In genomic region chr2:101962349-101962748, GRCm38 (mm10) we compare ENCODE assay signal across 22 mouse cellular contexts.
DNase-seq lines count a peak whose midpoint lies in the region; ATAC-seq and TF ChIP-seq lines count a peak whose summit lies in the region.
"Had no signal": no experiment of that assay in that cellular context is flagged by ENCODE, and none has a peak within 500 bp of the region (broad histone marks: within the 10 kb centered on the region; RNA-seq: fewer than 3 reads in every experiment).

No protein-coding gene starts in this region.

- peaks cover 71% of the 10 kb centered on the region for H3K4me1 ChIP-seq in forebrain, embryonic 10.5 days
- H3K4me1 ChIP-seq in forebrain, embryonic 13.5 days, result peaks cover 72% of the 10 kb centered on the region
- H3K4me1 ChIP-seq in intestine, embryonic 14.5 days (replicated peaks; ENCODE audit: control insufficient read depth, insufficient read depth, low read length), result peaks cover 16% of the 10 kb centered on the region; the same call in 1 of the 2 replicates
- peaks cover 17% of the 10 kb centered on the region for H3K4me1 ChIP-seq in intestine, embryonic 15.5 days (replicated peaks)
- no peaks in the 10 kb centered on the region for H3K4me1 ChIP-seq in G1E (ENCODE audit: insufficient read depth, low read depth, low read length)
- peaks cover 14% of the 10 kb centered on the region for H3K4me1 ChIP-seq in hindbrain, embryonic 16.5 days (ENCODE audit: control insufficient read depth, insufficient read depth, low read depth, low read length)

- ATAC-seq in forebrain, embryonic 13.5 days, result no peak
- no peak for ATAC-seq in intestine, embryonic 14.5 days (replicated peaks; ENCODE audit: low FRiP score, low TSS enrichment, low read depth)
- no peak for ATAC-seq in intestine, embryonic 15.5 days
- no peak for ATAC-seq in G1E (ENCODE audit: extremely low read depth, insufficient number of reproducible peaks, low FRiP score, poor library complexity, severe bottlenecking)
- ATAC-seq in hindbrain, embryonic 16.5 days, result 0 out of 2 replicates have a peak, but pooled peaks have one; percentile 17
- ATAC-seq in cerebellum, adult (ENCODE audit: insufficient number of reproducible peaks, low FRiP score, low TSS enrichment), result no peak
- ATAC-seq: activated CD4-positive, CD25-positive, alpha-beta regulatory T cell, adult 4 months; CD4-positive, CD25-positive, alpha-beta regulatory T cell, adult 4 months; intestine, postnatal 0 days had no signal

- H3K9me3 ChIP-seq in forebrain, embryonic 10.5 days, result no peaks in the 10 kb centered on the region
- H3K9me3 ChIP-seq in forebrain, embryonic 13.5 days (replicated peaks), result no peaks in the 10 kb centered on the region
- no peaks in the 10 kb centered on the region for H3K9me3 ChIP-seq in intestine, embryonic 14.5 days (ENCODE audit: control insufficient read depth, low read length)
- no peaks in the 10 kb centered on the region for H3K9me3 ChIP-seq in intestine, embryonic 15.5 days
- H3K9me3 ChIP-seq in G1E (replicated peaks), result no peaks in the 10 kb centered on the region
- H3K9me3 ChIP-seq in hindbrain, embryonic 16.5 days (ENCODE audit: control insufficient read depth, low read length), result no peaks in the 10 kb centered on the region
- H3K9me3 ChIP-seq: heart, embryonic 13.5 days; kidney, embryonic 15.5 days; liver, embryonic 15.5 days; megakaryocyte, embryonic 14.5 days had no signal

- no peak overlapping the region for H3K4me3 ChIP-seq in forebrain, embryonic 10.5 days
- no peak overlapping the region for H3K4me3 ChIP-seq in forebrain, embryonic 13.5 days
- H3K4me3 ChIP-seq in intestine, embryonic 14.5 days (ENCODE audit: low read depth, low read length), result no peak overlapping the region
- H3K4me3 ChIP-seq in intestine, embryonic 15.5 days (replicated peaks), result no peak overlapping the region
- H3K4me3 ChIP-seq in G1E (ENCODE audit: low read depth, low read length), result peak overlapping the region; percentile 33; the same call in 1 of the 2 replicates
- no peak overlapping the region for H3K4me3 ChIP-seq in hindbrain, embryonic 16.5 days (ENCODE audit: low read length)
- H3K4me3 ChIP-seq: erythroblast, embryonic 14.5 days; heart, embryonic 13.5 days; kidney, embryonic 15.5 days; liver, embryonic 15.5 days; megakaryocyte, embryonic 14.5 days had no signal

- H3K36me3 ChIP-seq in forebrain, embryonic 10.5 days (replicated peaks), result no peaks in the 10 kb centered on the region
- no peaks in the 10 kb centered on the region for H3K36me3 ChIP-seq in forebrain, embryonic 13.5 days (ENCODE audit: poor library complexity, severe bottlenecking)
- H3K36me3 ChIP-seq in intestine, embryonic 14.5 days (ENCODE audit: control insufficient read depth, insufficient read depth, low read length), result no peaks in the 10 kb centered on the region
- H3K36me3 ChIP-seq in intestine, embryonic 15.5 days, result no peaks in the 10 kb centered on the region
- no peaks in the 10 kb centered on the region for H3K36me3 ChIP-seq in G1E (replicated peaks)
- H3K36me3 ChIP-seq in hindbrain, embryonic 16.5 days (ENCODE audit: control insufficient read depth, insufficient read depth, low read length), result no peaks in the 10 kb centered on the region
- H3K36me3 ChIP-seq: heart, embryonic 13.5 days; kidney, embryonic 15.5 days; liver, embryonic 15.5 days had no signal

- no peak overlapping the region for H3K9ac ChIP-seq in forebrain, embryonic 13.5 days
- no peak overlapping the region for H3K9ac ChIP-seq in intestine, embryonic 14.5 days (ENCODE audit: low read length)
- H3K9ac ChIP-seq in intestine, embryonic 15.5 days, result no peak overlapping the region
- H3K9ac ChIP-seq in hindbrain, embryonic 16.5 days (ENCODE audit: low read depth, low read length), result no peak overlapping the region
- H3K9ac ChIP-seq: heart, embryonic 13.5 days; kidney, embryonic 15.5 days; liver, embryonic 15.5 days had no signal

- no peaks in the 10 kb centered on the region; the same call in 1 of the 2 replicates for H3K27me3 ChIP-seq in forebrain, embryonic 10.5 days (ENCODE audit: poor library complexity, severe bottlenecking)
- H3K27me3 ChIP-seq in forebrain, embryonic 13.5 days, result no peaks in the 10 kb centered on the region
- no peaks in the 10 kb centered on the region for H3K27me3 ChIP-seq in intestine, embryonic 14.5 days (replicated peaks; ENCODE audit: control insufficient read depth, insufficient read depth, low read length)
- H3K27me3 ChIP-seq in intestine, embryonic 15.5 days (replicated peaks), result no peaks in the 10 kb centered on the region
- H3K27me3 ChIP-seq in G1E (ENCODE audit: insufficient read depth, low read length), result peaks cover 2% of the 10 kb centered on the region; the same call in 1 of the 2 replicates
- H3K27me3 ChIP-seq in hindbrain, embryonic 16.5 days (replicated peaks; ENCODE audit: control insufficient read depth, insufficient read depth, low read length), result no peaks in the 10 kb centered on the region
- H3K27me3 ChIP-seq: heart, embryonic 13.5 days; kidney, embryonic 15.5 days; liver, embryonic 15.5 days had no signal

- peak; percentile 14 for DNase-seq in forebrain, embryonic 10.5 days (ENCODE audit: extremely low spot score, low spot score)
- peak; percentile 47 for DNase-seq in intestine, embryonic 14.5 days (ENCODE audit: low spot score)
- DNase-seq in G1E (ENCODE audit: low spot score), result no peak
- DNase-seq: adrenal gland, postnatal 10 days; cerebellum, adult 11 months; cerebellum, postnatal 14 days; heart, adult 18-20 months; heart, postnatal 36 days; lung, postnatal 10 days; thymus, postnatal 14 days had no signal

- peak overlapping the region; percentile 56 for H3K27ac ChIP-seq in forebrain, embryonic 10.5 days
- no peak overlapping the region; the same call in 1 of the 2 replicates for H3K27ac ChIP-seq in forebrain, embryonic 13.5 days
- H3K27ac ChIP-seq in intestine, embryonic 14.5 days (ENCODE audit: low read depth), result no peak overlapping the region
- no peak overlapping the region for H3K27ac ChIP-seq in intestine, embryonic 15.5 days
- H3K27ac ChIP-seq in hindbrain, embryonic 16.5 days (ENCODE audit: low read depth, low read length), result no peak overlapping the region
- H3K27ac ChIP-seq: heart, embryonic 13.5 days; kidney, embryonic 15.5 days; liver, embryonic 15.5 days had no signal

- H3K4me2 ChIP-seq in forebrain, embryonic 13.5 days, result no peak overlapping the region
- H3K4me2 ChIP-seq in intestine, embryonic 14.5 days (ENCODE audit: low read length), result no peak overlapping the region
- H3K4me2 ChIP-seq in intestine, embryonic 15.5 days (replicated peaks), result no peak overlapping the region
- no peak overlapping the region for H3K4me2 ChIP-seq in hindbrain, embryonic 16.5 days (ENCODE audit: low read length)
- H3K4me2 ChIP-seq: heart, embryonic 13.5 days; kidney, embryonic 15.5 days; liver, embryonic 15.5 days had no signal

- TF ChIP-seq CTCF in G1E (IDR thresholded peaks at IDR 0.05; ENCODE audit: low read depth, low read length), result no peak

- WGBS in forebrain, embryonic 10.5 days, result 57% methylated on average over 7 of the region's 7 CpGs
- 52% methylated on average over 7 of the region's 7 CpGs for WGBS in forebrain, embryonic 13.5 days
- WGBS in intestine, embryonic 14.5 days, result 66% methylated on average over 7 of the region's 7 CpGs
- WGBS in intestine, embryonic 15.5 days, result 72% methylated on average over 7 of the region's 7 CpGs
- WGBS in hindbrain, embryonic 16.5 days, result 68% methylated on average over 7 of the region's 7 CpGs
